Mouse (Mus musculus): ENCODE data around the gene Cysltr1.

Gene Cysltr1

DNA sequence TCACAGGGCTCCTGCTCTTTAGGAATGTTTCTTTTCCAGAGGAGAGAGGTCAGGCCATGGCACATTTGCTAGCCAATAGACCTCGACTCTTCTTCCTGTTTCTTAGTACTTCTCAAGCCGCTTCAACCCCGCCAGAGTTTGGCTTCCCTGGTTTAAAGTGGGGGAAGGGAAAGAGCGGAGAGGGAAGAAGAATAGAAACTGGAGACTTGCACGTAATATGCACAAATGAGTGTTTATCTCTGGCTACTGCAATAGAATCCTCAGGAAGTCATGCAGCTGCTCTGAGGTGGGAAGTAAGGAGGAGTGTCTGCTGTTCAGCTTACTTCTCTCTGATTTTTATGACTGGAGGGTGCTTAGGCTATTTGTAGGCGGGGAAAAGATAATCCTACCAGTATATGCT, at the start of gene Cysltr1:
Gene Cysltr1, minus strand, starts transcription at position 294 of the 400 bp plus-strand sequence.
- no peak for DNase-seq (ENCODE audit: low read depth)

GRCm38 (mm10) chrX:106634799-106635541, 31.5 kb upstream of the Cysltr1 start:
- DNase-seq (ENCODE audit: low read depth) = no peak

DNA sequence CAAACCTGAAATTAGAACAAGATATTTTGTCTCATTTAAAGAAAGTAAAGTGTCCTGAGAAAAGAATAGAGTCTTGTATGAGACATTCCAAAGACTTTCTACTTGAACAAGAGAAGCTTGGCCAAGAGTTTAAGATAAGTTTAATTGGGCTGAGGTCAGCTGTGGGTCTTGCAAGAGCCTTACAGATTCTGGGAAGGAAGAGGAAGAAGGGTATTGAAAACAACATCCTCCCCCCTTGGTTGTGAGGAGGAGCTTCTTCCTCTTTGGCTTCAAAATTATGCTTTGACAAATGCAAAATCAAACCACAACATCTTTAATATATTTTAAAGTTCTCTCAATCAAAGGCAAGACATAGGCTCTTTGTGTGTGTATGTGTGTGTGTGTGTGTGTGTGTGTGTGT, 30.1 kb upstream of the Cysltr1 start:
- DNase-seq (ENCODE audit: low read depth) = no peak

DNA sequence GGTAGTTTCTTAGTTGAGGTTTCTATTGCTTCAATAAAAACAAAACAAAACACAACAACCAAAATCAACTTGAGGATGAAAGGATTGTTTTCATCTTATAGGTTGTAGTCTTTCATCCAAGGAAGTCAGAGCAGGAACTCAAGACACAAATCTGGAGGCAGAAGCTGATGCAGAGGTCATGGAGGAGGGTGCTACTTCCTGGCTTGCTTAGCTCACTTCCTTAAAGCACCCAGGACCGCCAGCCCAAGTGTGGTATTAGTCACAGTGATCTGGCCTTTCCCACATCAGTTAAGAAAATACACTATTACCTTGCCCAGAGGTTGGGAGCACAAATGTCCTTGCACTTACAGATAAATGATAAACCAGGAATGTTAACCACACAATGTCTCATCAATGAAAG, 25.0 kb upstream of the Cysltr1 start:
- no peak for DNase-seq (ENCODE audit: low read depth)

DNA sequence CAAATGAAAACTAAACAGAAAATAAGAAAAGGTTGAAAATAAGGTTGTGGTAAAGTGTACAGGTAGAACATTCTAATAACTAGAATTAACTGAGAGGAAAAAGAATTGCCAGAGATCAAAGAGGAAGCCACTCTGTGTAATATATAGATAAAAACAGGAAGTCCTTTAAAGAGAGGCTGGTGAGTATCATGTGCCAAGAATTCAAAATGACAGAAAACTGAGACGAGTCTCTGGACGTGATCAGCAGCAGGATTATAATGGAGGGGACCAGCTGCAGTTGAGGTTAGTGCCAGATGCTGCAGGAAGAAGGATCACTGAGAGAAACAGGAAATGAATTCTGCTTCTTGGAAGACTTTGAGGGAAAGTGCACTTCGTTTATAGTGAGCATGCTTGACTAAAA, 20.2 kb upstream of the Cysltr1 start:
- no peak for DNase-seq (ENCODE audit: low read depth)

GRCm38 (mm10) chrX:106622512-106622911, 19.0 kb upstream of the Cysltr1 start:
- DNase-seq (ENCODE audit: low read depth) = no peak

GRCm38 (mm10) chrX:106602574-106603258, 763 bp downstream of the Cysltr1 start:
- DNase-seq (ENCODE audit: low read depth) = no peak

DNA sequence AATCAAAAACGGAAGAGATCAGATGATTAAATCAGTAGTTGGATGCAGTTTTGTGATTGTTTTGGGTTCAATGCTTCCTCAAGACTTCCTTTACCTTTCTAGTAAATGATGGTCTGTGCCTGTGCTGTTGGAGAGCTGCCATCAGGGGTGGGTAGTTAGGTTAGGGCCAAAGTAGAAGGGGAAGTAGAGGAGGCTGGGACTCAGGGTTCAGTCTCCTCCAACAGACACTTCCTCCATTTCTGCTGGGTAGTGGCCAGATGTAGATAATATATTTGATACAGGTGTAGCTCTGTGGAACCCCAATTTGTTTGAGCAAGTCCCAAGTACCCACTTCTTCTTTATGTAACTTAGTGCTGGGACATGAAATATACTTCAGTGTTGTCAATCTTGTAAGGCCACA, 7.6 kb downstream of the Cysltr1 start:
- DNase-seq (ENCODE audit: low read depth) = no peak

DNA sequence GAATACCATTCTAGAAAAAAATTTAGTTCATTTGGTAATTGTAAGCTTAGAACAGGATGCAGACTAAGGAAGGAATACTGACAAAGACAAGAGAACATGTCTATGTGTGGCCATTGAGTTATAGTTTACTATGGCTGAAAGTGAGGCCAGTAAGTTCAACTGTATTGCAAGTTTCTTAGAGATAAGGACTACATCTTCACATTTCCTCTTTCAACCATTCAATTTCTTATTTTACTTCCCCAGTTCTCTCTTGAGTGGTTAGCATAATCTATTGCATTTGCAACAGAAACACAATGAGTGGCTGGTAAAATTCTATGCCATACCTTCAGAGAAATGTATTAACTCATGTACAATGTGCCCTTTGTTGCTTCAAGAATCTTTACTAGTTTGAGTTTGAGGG, 9.6 kb downstream of the Cysltr1 start:
- no peak for DNase-seq (ENCODE audit: low read depth)

DNA sequence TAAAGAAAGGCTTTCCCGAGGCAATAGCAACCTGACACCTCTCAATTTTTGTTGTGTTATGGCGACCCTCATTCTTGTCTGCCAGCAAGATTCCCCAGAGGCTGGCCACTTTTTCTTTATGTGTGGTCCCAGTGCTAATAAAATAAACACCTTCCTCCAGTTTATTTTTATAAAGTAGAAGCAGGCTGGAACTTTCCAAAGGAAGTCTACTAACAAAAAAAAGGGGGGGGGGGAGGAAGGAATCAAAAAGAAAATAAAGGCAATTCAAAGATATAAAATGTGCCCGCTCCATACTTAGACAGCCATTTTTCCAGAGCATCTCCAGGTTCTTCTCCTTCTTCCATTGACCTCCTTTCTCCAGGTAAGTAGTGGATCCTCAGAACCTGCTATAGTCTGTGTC, 20.6 kb downstream of the Cysltr1 start, which contains the start of gene Gm5127:
Gene Gm5127, plus strand, starts transcription at position 301 of the 400 bp plus-strand sequence.
- no peak for DNase-seq (ENCODE audit: low read depth)

DNA sequence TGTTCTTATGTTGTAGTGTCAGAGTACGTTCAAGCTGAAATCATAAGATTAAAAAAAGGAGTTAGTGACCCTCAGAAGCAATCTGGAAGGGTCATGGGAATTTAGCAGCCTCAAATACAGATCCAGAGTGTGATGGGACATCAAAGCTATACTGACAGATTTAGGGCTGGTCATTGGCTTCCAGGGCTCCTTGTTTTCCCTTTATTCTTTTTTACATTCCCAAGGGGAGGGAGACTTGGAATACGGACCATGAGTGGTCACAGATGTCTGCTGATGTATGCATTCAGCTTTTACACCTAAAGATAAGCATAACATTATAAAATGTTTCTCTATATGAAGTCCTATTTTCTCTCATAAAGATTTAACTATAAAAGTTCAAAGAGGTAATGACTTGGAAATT, 21.3 kb downstream of the Cysltr1 start:
- DNase-seq (ENCODE audit: low read depth) = no peak

DNA sequence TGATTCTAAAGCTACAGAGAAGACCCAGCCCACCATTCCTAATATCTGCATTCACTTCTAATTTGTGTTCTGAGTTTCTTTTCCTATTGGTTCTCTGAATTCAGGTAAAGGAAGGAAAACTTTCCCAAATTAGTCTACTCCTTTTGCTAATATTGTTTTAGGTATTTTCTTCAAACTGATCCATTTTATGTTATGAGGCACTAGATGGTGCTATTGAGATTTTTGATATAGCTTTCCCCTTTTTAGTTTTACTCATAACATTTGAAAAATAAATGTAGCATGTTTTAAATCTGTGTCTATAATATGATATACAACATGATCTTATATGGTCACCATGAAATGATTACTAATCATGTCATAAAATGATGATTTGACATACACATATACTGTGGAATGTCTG, 23.1 kb downstream of the Cysltr1 start:
- DNase-seq (ENCODE audit: low read depth) = no peak

DNA sequence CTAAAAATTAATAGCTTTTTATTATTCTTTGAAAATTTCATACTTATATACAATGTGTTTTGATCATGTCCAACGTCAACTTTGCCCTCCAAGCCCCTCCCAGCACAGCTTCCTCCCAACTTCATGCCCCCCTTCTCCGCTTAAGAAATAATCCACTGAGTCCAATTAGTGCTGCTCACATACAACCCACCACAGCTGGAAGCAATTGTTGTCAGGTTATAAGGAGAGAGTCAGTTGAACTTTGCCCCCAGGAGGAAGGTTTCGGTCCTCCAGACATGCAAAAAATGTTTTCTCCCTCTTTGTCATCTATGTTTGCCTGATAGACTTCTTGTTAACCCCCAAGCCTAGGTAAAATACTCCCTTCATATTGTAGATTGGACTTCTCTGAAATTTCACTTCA, 24.5 kb downstream of the Cysltr1 start:
- DNase-seq (ENCODE audit: low read depth) = no peak

GRCm38 (mm10) chrX:106555457-106555856, 48.0 kb downstream of the Cysltr1 start:
- no peak for DNase-seq (ENCODE audit: low read depth)

DNA sequence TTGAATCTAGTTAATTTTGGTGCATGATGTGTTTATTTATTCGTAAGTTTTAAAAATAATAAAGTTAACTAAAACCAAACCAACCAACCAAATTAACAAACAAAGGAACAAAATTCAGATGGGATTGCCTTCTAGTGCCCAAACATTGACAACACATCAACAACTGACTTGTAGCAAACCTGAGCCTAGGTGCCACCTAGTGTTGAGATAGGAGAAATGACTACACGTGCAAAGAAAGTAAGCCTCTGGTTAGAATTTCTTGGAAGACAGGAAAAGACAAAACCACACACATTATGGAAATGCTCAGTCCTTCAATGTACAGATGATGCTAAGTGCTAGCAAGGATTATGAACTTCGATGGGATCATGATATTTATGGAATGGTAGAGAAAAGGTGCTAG, 67.1 kb downstream of the Cysltr1 start:
- no peak for DNase-seq (ENCODE audit: low read depth)

Measured in fibroblast of lung, adult 2 months (primary cell).